Mouse (Mus musculus): ENCODE measurements around the gene Lrrc25.

- TF ChIP-seq HCFC1 (IDR thresholded peaks at IDR 0.05; ENCODE audit: borderline replicate concordance, insufficient read depth, low read length) (no peak), MAFK (IDR thresholded peaks at IDR 0.05; ENCODE audit: insufficient read depth, low read depth, low read length) (no peak)
These were observed 16.3 kb upstream of the Lrrc25 start for GRCm38 (mm10) chr8:70599507-70600290.

All from ES-E14 (cell line).